Mouse (Mus musculus) fat pad, adult 2 months (tissue): ENCODE results near the gene Ccdc70.
"Not testable (repeated sequence)": the region's sequence is repeated elsewhere in the genome, so short reads cannot be mapped to it uniquely, and the experiment has no call there.

Experiments
- DNase-seq: peaks from one replicate; pipeline ENCODE4 v3.0.0-alpha.2; 2011; ENCODE audit warnings: low read depth, low spot score; ENCODE audit errors: extremely low read depth

The Ccdc70 gene

GRCm38 (mm10) chr8:21969475-21969874 is at the start of gene Ccdc70:
Gene Ccdc70, plus strand, starts transcription at chr8:21969775.
- no peak for DNase-seq

- DNase-seq = not testable (repeated sequence)
Measured at GRCm38 (mm10) chr8:21930754-21931153, 38.8 kb upstream of the Ccdc70 start.

GRCm38 (mm10) chr8:21932610-21933009 is 37.0 kb upstream of the Ccdc70 start, which contains the start of gene Defb15:
Gene Defb15, minus strand, starts transcription at chr8:21932710.
- DNase-seq = no peak

DNA sequence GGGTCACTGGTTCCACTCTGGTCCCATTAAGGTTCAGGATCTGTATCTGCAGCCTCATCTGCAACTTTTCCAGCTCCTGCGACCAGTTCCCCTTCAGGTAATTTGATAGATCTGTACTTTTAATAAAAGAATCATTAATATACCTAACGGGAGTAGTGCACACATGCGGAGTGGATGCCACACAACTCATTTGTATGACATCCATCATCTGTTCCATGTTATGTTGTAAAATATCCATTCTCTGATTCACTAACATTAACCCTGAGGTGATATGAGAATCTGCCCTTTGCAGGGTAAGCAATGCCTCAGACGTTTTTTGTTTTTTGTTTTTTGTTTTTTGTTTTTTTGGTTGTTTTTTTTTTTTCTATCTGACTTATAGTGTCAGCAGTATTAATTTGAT is 31.5 kb upstream of the Ccdc70 start, which contains the start of gene Defb35:
Gene Defb35 (plus strand): TSS at position 301 of the 400 bp plus-strand sequence.
- not testable (repeated sequence) for DNase-seq

- no peak for DNase-seq
Measured at GRCm38 (mm10) chr8:21946462-21946861, 23.1 kb upstream of the Ccdc70 start, which contains the start of gene Defb13. Gene Defb13, plus strand, starts transcription at chr8:21946762.

DNA sequence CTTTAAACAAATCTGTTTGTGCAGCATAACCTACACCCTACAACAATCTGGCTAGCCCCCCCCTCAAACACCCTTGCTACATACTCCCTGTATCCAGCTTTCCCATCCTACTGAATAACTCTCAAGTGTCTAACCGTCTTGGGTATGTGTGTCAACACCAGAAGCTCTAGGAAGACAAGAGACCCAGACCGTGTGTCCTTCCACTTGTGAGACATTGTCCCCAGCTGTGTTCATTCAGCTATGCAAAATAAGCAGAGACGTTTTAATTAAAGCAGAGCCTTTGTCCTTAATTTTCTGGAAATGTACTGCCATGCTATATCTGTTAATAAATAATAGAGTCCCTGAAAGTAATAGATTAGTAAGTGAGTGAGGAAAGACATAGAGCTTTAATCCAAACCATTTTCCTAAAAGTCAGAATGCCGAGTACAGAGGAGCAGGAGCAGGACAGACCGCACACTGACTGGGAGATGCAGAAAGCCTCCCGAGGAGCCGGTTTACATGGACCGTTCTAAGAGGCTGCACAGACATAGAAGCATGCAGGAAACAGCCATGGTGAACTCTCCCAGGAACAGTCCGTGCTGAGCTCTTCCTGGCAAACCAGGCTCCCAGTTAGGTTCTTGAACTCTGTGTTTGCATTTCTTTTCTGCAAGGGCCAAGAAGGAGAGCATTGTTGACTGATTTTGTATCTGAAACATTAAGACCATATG is 22.1 kb upstream of the Ccdc70 start:
- DNase-seq = no peak

- DNase-seq = no peak
Measured at GRCm38 (mm10) chr8:21955321-21955720, 14.3 kb upstream of the Ccdc70 start.

DNA sequence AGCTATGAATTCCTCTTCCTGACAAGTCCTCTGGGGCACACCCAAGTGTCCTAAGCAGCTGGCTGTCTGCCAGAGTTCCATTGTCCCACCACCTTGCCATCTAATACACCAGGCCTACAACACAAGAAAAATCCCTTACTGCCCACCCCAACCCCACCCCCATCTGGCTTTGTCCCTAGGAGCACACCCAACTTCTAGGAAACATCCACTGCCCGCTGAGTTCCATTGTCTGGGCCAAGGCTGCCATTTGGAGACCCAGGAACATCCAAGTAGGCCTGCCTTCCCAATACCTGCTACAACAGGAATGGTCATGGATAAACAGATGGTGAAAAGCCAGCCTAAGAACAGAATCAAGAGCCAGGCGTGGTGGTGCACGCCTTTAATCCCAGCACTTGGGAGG is 13.2 kb upstream of the Ccdc70 start:
- DNase-seq = no peak

DNA sequence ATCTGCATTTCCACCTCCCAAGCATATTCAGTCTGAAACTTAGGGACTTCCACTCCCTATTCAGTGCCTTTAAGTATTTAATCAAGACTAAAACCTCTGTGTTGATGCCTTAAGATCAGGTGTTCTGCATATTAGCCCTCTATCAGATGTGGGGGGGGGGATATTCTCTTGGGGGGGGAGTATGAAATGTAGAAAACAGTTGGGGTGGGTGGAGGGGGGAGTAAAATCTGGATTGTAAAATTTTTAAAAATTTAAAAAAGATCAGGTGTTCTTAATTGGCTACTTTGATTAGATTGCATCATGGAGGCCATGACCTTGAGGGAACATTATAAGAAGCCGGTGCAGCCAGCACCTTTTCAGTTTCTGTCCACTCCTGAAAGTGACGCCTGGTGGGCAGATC is 11.2 kb upstream of the Ccdc70 start, which contains the start of gene Fam90a1a:
Gene Fam90a1a (plus strand): TSS at position 301 of the 400 bp plus-strand sequence.
- no peak for DNase-seq

DNA sequence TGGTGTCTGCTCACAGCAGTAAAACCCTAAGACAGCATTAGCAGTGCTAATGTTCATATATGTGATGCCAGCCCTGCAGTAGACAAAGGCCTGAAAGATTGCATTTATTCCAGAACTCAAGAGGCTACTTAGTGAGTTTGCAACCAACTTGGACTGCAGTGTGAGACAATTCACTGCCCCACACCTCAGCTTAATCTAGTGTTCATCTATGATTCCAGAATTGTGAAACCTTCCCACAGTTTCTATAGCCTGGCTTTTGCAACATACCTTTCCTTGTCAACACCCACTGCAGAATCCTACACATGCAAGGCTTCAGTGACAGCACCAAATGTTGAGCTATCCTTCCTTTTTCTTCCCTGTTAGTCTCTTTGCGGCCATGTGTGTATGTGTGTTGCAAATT is 2.9 kb upstream of the Ccdc70 start:
- peak; percentile 68 for DNase-seq

GRCm38 (mm10) chr8:21978193-21978592 is 8.6 kb downstream of the Ccdc70 start:
- DNase-seq = no peak

- DNase-seq = no peak
Measured at GRCm38 (mm10) chr8:21981664-21982337, 12.2 kb downstream of the Ccdc70 start.

GRCm38 (mm10) chr8:21992184-21992583 is 22.6 kb downstream of the Ccdc70 start:
- DNase-seq = no peak

- DNase-seq = no peak
Measured at GRCm38 (mm10) chr8:21995181-21995580, 25.6 kb downstream of the Ccdc70 start.

- DNase-seq = no peak
Measured at GRCm38 (mm10) chr8:22004750-22005522, 35.4 kb downstream of the Ccdc70 start.

- no peak for DNase-seq
Measured at GRCm38 (mm10) chr8:22006423-22006822, 36.8 kb downstream of the Ccdc70 start.

GRCm38 (mm10) chr8:22009403-22009802 is 39.8 kb downstream of the Ccdc70 start:
- DNase-seq = no peak

DNA sequence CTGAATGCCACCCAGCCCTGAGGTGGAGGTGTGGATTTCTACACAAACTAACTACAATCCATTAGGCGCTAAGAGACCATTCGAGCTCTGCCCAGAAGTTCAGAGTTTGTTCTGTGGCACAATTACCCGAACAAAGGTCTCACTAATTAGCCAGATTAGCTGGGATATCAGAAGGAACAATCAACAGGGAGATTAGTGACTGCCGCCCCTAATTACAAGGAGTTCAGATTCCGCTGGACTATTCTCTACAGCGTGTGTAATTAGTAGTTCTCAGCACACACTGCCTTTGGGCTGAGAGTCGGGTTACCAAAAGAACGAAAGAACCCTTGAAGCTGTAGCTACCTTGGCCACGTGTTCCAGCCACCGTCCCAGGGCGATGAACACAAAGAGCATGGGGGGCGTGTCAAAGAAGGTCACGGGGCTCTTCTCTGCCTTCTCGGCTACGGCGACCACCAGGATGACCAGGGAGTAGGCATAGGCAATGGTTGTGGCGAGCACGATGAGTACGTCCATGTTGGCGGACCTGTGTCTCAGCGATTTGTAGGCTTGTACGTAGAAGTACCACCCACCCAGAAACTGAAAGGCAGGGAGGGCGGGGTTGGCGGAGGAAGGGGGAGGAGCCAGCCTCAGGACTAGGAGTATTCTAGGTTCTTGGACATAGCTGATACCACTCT is 43.6 kb downstream of the Ccdc70 start:
- no peak for DNase-seq

- no peak for DNase-seq
Measured at GRCm38 (mm10) chr8:22017731-22018130, 48.2 kb downstream of the Ccdc70 start.

- DNase-seq = no peak
Measured at GRCm38 (mm10) chr8:22019498-22019897, 49.9 kb downstream of the Ccdc70 start.

DNA sequence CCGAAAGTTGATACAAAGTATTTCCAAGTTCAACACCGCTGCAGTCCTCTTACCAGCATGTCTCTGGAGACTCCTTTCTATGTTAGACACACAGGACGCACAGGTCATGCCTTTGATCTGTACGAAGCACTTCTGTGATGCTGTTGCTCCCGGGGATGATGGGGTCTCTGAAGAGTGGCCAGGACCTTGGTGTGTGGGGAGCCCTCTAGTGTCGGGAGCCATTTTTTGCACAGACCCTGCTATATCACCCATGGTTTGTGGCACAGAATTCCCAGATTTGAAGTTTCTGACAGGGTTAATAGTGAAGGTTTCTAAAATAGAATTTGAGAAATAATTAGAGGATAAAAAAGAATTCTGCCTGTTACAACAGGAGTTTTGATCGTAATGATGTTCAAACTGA is 52.7 kb downstream of the Ccdc70 start:
- DNase-seq = no peak
